Mouse (Mus musculus) left cerebral cortex, postnatal 36 days (tissue): ENCODE measurements around the gene Nhs. TPM values are rescaled to one million over a fixed set of nuclear protein-coding genes. Genes with fewer than 3 reads are reported as not detected.

Source experiments
- DNase-seq, 2 experiments: peaks; one replicate each; pipeline ENCODE4 v3.0.0; 2021 to 2022; ENCODE audit warnings: low spot score in 2 of 2, mixed read lengths in 1 of 2
- intact Hi-C: fragments of 180-260 bp; cut with DNase I; formaldehyde crosslinking; loops from one replicate; pipeline ENCODE4 v1.15.1; 2025
- total RNA-seq, 2 experiments: library from RNA; stranded (reverse); gene quantifications; 2 replicates each; pipeline ENCODE4 v1.2.3; 2021

Nhs gene
- total RNA-seq, 2 experiments from 2014 or later = 2.4 to 4.7 TPM

GRCm38 (mm10) chrX:161963372-161963771 is 196.2 kb downstream of the Nhs start:
- DNase-seq = no peak
- intact Hi-C loops = no loop called here

DNA sequence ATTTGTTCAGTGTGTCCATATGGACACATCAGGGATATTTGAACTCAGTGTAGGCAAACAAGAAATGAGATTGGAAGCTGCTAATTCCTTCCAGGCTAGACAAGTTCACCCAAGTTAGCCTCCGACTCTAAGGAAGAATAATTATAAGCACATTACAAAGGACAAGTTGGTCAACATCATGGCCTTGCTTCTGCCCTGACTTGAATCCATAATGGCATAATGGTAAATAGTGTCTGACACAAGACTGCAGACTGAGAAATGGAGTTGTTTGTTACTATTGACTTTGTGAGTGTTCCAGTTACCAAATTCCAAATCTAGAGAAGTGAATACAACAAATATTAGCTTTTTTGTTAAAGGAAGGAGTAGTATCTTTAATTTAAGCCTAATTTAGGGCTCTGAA is 196.7 kb downstream of the Nhs start:
- intact Hi-C loops = no loop called here
- DNase-seq = no peak

- no peak for DNase-seq
- intact Hi-C loops = no loop called here
These were observed 197.8 kb downstream of the Nhs start for GRCm38 (mm10) chrX:161961756-161962155.

DNA sequence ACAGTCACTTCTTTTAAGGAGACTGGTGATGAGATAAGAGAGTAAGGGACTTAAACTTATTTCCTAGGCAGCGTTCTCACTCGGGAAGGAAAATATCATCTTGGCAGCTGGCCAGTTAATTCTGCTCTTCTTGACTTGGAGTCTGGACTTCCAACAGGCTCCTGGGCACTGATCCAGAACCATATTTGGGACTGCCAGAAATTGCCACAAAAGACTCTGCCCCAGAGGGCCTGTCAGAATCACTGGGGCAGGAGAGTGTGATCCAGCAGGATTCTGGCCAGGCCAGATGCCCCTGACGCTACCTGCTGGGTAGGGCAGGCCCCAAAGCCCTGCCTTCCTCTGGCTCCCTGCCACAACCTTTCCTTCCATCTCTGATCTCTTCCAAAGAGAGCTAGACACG is 198.4 kb downstream of the Nhs start:
- intact Hi-C loops = no loop called here
- DNase-seq = no peak

GRCm38 (mm10) chrX:161952356-161952755 is 207.2 kb downstream of the Nhs start:
- intact Hi-C loops = no loop called here
- DNase-seq = no peak

DNA sequence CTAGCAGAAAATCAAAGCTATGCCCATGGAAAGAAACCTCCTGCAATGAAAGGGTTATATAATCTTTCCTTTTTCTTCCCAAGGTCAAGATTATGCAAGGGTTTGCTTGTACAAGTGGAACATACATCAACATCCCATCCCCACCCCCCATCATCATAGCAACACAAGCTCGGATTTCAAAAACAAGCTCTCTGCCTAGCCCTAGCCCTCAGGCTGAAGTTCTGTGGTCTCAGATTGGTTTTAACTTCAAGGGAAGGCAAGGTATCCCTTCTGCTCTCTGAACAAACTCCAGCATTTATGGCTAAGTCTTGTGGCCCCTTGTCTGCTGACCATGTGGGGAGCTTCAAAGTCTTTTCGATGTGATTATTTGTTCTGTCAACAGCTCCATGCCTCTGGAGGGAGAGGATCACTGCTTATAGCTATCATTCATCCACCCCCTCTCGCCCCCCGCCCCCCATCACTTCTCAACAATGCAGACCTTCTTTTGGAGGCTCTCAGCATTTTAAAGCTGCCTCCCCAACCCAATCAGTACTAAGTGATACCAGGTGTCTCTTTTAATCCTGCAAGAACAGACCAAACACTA is 216.3 kb downstream of the Nhs start:
- intact Hi-C loops = no loop called here
- no peak for DNase-seq

GRCm38 (mm10) chrX:161940696-161941095 is 218.8 kb downstream of the Nhs start:
- intact Hi-C loops = no loop called here
- DNase-seq = no peak

- intact Hi-C loops = no loop called here
- DNase-seq = no peak
These were observed 232.9 kb downstream of the Nhs start for GRCm38 (mm10) chrX:161926683-161927053.

DNA sequence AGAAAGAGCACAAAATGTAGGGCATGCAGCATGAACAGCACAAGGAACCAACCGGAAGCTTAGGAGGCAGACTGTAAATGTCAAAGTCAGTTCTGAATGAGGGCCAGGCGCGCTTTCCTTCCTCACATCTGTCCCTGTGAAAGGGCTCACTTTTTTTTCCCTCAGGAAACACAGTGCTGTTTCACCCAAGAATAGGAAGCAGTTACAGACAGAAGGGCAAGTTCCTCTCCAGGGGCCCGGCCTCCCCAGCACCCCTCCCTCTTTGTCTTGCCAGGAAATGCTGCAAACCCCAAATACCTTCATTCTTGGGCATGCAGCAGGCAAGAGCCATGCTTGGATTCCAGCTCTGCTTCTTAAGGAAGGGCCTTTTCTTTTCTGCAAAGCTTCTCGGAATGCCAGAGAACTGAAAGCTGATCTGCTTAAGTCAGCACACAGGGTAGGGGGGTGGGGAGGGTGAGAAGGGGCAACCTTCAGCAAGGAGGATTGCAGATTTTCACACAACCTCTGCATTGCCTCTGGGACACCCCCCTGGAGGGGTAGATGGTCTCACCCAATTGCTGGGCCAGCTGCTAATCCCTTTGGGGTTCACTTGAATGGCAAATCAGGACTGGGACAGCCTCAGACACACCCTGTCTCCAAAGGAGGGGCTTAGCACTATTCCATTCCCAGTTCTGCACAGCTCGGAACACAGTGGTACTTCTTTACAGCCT is 233.4 kb downstream of the Nhs start:
- intact Hi-C loops = no loop called here
- DNase-seq = no peak

- intact Hi-C loops = no loop called here
- no peak for DNase-seq
These were observed 236.9 kb downstream of the Nhs start for GRCm38 (mm10) chrX:161922655-161923054.

GRCm38 (mm10) chrX:161921581-161921980 is 237.9 kb downstream of the Nhs start:
- intact Hi-C loops = no loop called here
- no peak for DNase-seq

GRCm38 (mm10) chrX:161909963-161910362 is 249.6 kb downstream of the Nhs start:
- DNase-seq = no peak
- intact Hi-C loops = no loop called here

- peak; percentile 8 to 17 for DNase-seq
- intact Hi-C loops = no loop called here
These were observed 250.7 kb downstream of the Nhs start for GRCm38 (mm10) chrX:161908652-161909403.

DNA sequence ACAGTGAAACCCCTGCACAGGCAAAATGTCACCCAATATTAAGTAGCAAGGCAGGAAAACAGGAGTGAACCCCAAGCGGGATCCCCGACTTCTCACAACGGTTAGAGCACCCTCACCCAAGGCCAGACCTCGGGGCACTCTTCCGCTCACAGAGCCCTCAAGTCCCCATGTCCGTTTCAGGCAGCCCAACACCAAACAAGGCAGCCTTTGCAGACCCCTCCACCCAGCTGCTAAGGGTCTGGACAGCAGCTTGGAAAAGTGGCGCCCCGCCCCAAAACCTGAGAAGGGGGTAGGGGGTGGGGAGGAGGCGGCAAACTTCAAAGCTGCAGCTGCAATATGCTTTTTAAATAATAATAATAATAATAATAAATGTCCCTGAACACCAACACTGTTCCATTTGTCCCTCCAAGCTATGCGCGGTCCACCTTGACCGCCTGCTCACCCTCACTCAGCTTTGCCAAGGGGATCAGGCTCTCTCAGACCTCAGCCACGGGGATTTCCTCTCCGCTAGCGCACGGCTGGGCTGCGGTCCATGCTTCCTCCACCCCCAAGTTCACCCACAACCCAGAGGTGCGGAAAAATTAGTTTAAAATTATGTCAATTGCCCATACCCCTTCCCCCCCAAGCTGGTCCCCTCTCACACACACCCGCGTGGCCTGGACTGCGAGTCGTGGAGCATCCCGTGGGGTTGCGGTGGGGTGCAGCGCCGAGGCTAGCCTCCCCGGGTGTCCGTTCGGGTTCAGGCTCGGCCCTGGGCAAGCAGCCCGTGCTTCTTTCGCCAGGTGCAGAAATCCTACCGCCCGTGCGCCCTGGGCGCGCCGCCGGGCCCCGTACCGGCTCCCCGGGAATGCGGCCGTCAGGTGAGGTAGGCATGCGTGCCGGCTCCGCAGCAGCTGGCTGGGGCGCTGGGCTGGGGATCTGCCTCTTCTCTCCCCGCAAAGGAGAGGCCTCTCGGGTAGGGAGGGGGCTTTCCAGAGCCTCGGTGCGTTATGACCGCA is 251.6 kb downstream of the Nhs start:
- DNase-seq = peak in 1 of 2 experiments; percentile 16

DNA sequence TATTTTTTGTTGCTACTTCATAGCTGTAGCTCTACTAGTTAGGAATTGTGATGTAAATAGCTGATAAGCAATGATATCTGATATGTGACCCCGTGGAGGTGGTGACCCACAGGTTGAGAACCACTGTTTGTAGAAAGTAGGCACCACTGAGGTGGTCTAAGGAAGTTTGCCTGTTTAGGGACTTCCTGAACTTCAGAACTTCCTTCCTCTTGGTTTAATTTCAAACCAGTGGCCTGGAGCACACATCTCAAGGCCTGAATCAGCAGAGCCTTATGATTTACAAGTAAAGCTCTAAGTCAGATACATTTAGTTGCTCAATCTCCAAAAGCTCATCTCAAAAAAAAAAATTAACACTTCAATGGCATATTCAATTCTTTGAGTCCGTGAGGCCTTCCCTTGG is 265.1 kb downstream of the Nhs start:
- intact Hi-C loops = no loop called here
- no peak for DNase-seq

More for the DNA sequence above, 251.6 kb downstream of the Nhs start:
- intact Hi-C loops = no loop called here

DNA sequence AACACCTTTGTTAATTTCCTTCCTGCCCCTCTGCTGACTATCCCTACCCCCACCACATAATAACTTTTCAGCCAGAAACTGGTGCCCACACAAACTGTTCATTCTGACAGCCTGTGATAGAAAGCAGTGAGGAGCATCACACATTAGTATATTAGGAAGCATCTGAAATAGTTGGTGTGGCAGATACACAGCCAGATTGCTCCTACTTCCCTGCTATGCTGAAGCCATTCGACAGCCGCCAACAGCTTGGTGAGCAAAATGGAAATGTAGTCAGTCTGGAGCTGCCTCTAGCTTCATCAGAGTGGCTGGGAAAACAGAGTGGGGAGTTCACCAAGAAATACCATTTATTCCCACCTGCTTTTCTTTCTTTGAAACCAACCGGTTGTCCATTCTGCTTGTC is 275.9 kb downstream of the Nhs start:
- intact Hi-C loops = no loop called here
- no peak for DNase-seq

DNA sequence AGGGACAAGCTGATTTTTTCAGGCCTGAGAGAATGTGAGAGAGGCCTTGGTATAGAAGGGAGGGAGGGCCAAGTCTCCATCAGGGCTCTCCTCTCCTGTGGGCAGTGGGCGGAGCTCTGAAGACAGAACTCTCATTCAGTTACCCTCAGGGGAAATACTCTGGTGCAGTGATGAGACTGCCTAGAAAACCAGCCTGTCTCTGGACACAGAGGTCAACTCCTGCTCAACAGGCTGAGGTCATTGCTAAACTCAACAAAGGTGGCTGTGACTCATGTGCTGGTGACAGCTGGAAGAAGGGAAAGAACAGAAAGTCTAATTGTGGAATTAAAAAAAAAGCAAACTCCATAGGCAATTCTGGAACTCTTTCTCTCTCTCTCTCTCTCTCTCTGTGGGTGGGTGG is 282.4 kb downstream of the Nhs start:
- intact Hi-C loops = no loop called here
- DNase-seq = no peak

GRCm38 (mm10) chrX:161873511-161873910 is 286.0 kb downstream of the Nhs start:
- intact Hi-C loops = no loop called here
- DNase-seq = no peak

- DNase-seq = no peak
- intact Hi-C loops = no loop called here
These were observed 288.2 kb downstream of the Nhs start for GRCm38 (mm10) chrX:161871306-161871705.

- intact Hi-C loops = no loop called here
These were observed 303.9 kb downstream of the Nhs start for GRCm38 (mm10) chrX:161855630-161856029.

More at GRCm38 (mm10) chrX:161855630-161856029, 303.9 kb downstream of the Nhs start:
- no peak for DNase-seq
